Mouse (Mus musculus) midbrain, postnatal 0 days (tissue): ENCODE results near the gene Col4a2. TPM values are rescaled to one million over a fixed set of nuclear protein-coding genes. Genes with fewer than 3 reads are reported as not detected.
A peak's percentile ranks its signal among the peaks of the same experiment; 100 is the strongest.

Experiments used
- ATAC-seq: fragments of 200-750 bp; cut with Nextera tagmentation; 2 replicates; pipeline ENCODE4 v1.8.0; 2017; ENCODE audit warnings: moderate number of reproducible peaks, mild to moderate bottlenecking, moderate TSS enrichment, moderate library complexity; ENCODE audit not compliant: low FRiP score
- DNase-seq: peaks from one replicate; pipeline ENCODE4 v3.0.0-alpha.2; 2015; ENCODE audit warnings: low spot score
- H3K27ac ChIP-seq: fragments of 300-500 bp; sonication (generic); 2 replicates; pipeline ENCODE4 v1.5.1; 2014; ENCODE audit warnings: low read depth, mild to moderate bottlenecking, low read length, mixed read lengths
- H3K27me3 ChIP-seq: fragments of 300-500 bp; sonication (generic); 2 replicates; pipeline ENCODE4 v1.6.1; 2014; ENCODE audit warnings: low read length, control low read depth, mixed read lengths; ENCODE audit not compliant: insufficient read depth
- H3K36me3 ChIP-seq: fragments of 300-500 bp; sonication (generic); 2 replicates; pipeline ENCODE4 v1.6.1; 2014; ENCODE audit warnings: low read length, control low read depth, mixed read lengths; ENCODE audit not compliant: insufficient read depth
- H3K4me1 ChIP-seq: fragments of 300-500 bp; sonication (generic); 2 replicates; pipeline ENCODE4 v1.6.1; 2014; ENCODE audit warnings: mild to moderate bottlenecking, control low read depth, antibody characterized with exemption, low read length, mixed read lengths; ENCODE audit not compliant: insufficient read depth
- H3K4me2 ChIP-seq: fragments of 300-500 bp; sonication (generic); 2 replicates; pipeline ENCODE4 v1.6.1; 2014; ENCODE audit warnings: low read depth, mild to moderate bottlenecking, low read length, mixed read lengths; ENCODE audit not compliant: poor library complexity, severe bottlenecking
- H3K4me3 ChIP-seq: fragments of 300-500 bp; sonication (generic); 2 replicates; pipeline ENCODE4 v1.5.1; 2014; ENCODE audit warnings: low read depth, mild to moderate bottlenecking, low read length, moderate library complexity
- H3K9ac ChIP-seq: fragments of 300-500 bp; sonication (generic); replicated peaks from 2 replicates; pipeline ENCODE4 v1.6.1; 2014; ENCODE audit warnings: mild to moderate bottlenecking, low read length, moderate library complexity, mixed read lengths; ENCODE audit not compliant: poor library complexity, severe bottlenecking
- H3K9me3 ChIP-seq: fragments of 300-500 bp; sonication (generic); 2 replicates; pipeline ENCODE4 v1.6.1; 2016; ENCODE audit warnings: low read length, control low read depth
- CTCF ChIP-seq: IDR thresholded peaks from 2 replicates; pipeline ENCODE4 v1.5.1; 2016; ENCODE audit warnings: antibody characterized with exemption, mild to moderate bottlenecking
- WGBS: fragments of 180-500 bp; shearing (Covaris S2); extraction: QIAGEN DNeasy Blood & Tissue Kit; methylation state at CpG from one replicate; pipeline ENCODE4 v1.1.7; 2014; 5-methylcytosine and 5-hydroxymethylcytosine counted together
- polyA plus RNA-seq: library from polyadenylated mRNA; unstranded; fragments of >200 nt; fragmentation: Nextera tagmentation; extraction: Ambion mirVana; gene quantifications from 2 replicates; pipeline ENCODE4 v1.2.1, GENCODE M21; 2015
- total RNA-seq: library from RNA; depleted of rRNA; stranded (reverse); fragments of >200 nt; gene quantifications from 2 replicates; pipeline ENCODE4 v1.2.3, GENCODE M21; 2014

Gene Col4a2
- total and polyA plus RNA-seq, 2 experiments from 2014 or later = 31.3 to 92.5 TPM

GRCm38 (mm10) chr8:11314613-11315012 is 2.0 kb downstream of the Col4a2 start:
- Histone ChIP-seq H3K9ac (no peak overlapping the region), H3K27ac (no peak overlapping the region), H3K36me3 (no peaks in the 10 kb centered on the region), H3K4me3 (no peak overlapping the region), H3K27me3 (peaks cover 12% of the 10 kb centered on the region), H3K4me1 (peaks cover 3% of the 10 kb centered on the region; the same call in 1 of the 2 replicates), H3K4me2 (peak overlapping the region; percentile 97; the same call in 1 of the 2 replicates), H3K9me3 (no peaks in the 10 kb centered on the region)
- ATAC-seq (no peak), DNase-seq (no peak)
- WGBS = 69% methylated on average over 8 of the region's 8 CpGs
- no peak for TF ChIP-seq CTCF

- peaks cover 3% of the 10 kb centered on the region; the same call in 1 of the 2 replicates for H3K4me1 ChIP-seq
- no peak for TF ChIP-seq CTCF
- 82% methylated on average over 16 of the region's 16 CpGs for WGBS
- ATAC-seq = no peak
- H3K27ac ChIP-seq = no peak overlapping the region
- peak overlapping the region; percentile 9; the same call in 1 of the 2 replicates for H3K4me2 ChIP-seq
- no peak for DNase-seq
- H3K27me3 ChIP-seq = peaks cover 5% of the 10 kb centered on the region; the same call in 1 of the 2 replicates
- H3K9me3 ChIP-seq = no peaks in the 10 kb centered on the region
- no peaks in the 10 kb centered on the region for H3K36me3 ChIP-seq
- H3K4me3 ChIP-seq = no peak overlapping the region
- no peak overlapping the region for H3K9ac ChIP-seq
Measured at GRCm38 (mm10) chr8:11315179-11315943, 2.8 kb downstream of the Col4a2 start.

GRCm38 (mm10) chr8:11316118-11316517 is 3.5 kb downstream of the Col4a2 start:
- no peak for TF ChIP-seq CTCF
- H3K9ac ChIP-seq = no peak overlapping the region
- no peaks in the 10 kb centered on the region for H3K36me3 ChIP-seq
- no peak overlapping the region for H3K4me3 ChIP-seq
- no peak overlapping the region for H3K27ac ChIP-seq
- H3K9me3 ChIP-seq = no peaks in the 10 kb centered on the region
- H3K4me2 ChIP-seq = no peak overlapping the region
- peaks cover 5% of the 10 kb centered on the region; the same call in 1 of the 2 replicates for H3K27me3 ChIP-seq
- ATAC-seq = no peak
- DNase-seq = no peak
- 76% methylated on average over 6 of the region's 6 CpGs for WGBS
- H3K4me1 ChIP-seq = peaks cover 3% of the 10 kb centered on the region; the same call in 1 of the 2 replicates

GRCm38 (mm10) chr8:11319405-11319804 is 6.8 kb downstream of the Col4a2 start:
- WGBS = 90% methylated on average over 11 of the region's 11 CpGs
- no peaks in the 10 kb centered on the region for H3K36me3 ChIP-seq
- H3K4me3 ChIP-seq = no peak overlapping the region
- ATAC-seq (no peak), DNase-seq (no peak)
- no peak overlapping the region for H3K4me2 ChIP-seq
- H3K27ac ChIP-seq = no peak overlapping the region
- peaks cover 2% of the 10 kb centered on the region; the same call in 1 of the 2 replicates for H3K4me1 ChIP-seq
- no peaks in the 10 kb centered on the region for H3K9me3 ChIP-seq
- no peak for TF ChIP-seq CTCF
- H3K27me3 ChIP-seq = peaks cover 5% of the 10 kb centered on the region; the same call in 1 of the 2 replicates
- no peak overlapping the region for H3K9ac ChIP-seq

GRCm38 (mm10) chr8:11321841-11322240 is 9.2 kb downstream of the Col4a2 start:
- H3K9ac ChIP-seq = no peak overlapping the region
- no peaks in the 10 kb centered on the region for H3K36me3 ChIP-seq
- H3K27ac ChIP-seq = no peak overlapping the region
- ATAC-seq (no peak), DNase-seq (no peak)
- no peak for TF ChIP-seq CTCF
- H3K27me3 ChIP-seq = no peaks in the 10 kb centered on the region
- H3K4me2 ChIP-seq = no peak overlapping the region
- H3K4me3 ChIP-seq = no peak overlapping the region
- no peaks in the 10 kb centered on the region for H3K4me1 ChIP-seq
- WGBS = 88% methylated on average over 7 of the region's 7 CpGs
- no peaks in the 10 kb centered on the region for H3K9me3 ChIP-seq
